Mouse (Mus musculus): ENCODE results near the gene Fkbp5.
A peak's percentile ranks its signal among the peaks of the same experiment; 100 is the strongest.
"Not testable (repeated sequence)": the region's sequence is repeated elsewhere in the genome, so short reads cannot be mapped to it uniquely, and the experiment has no call there.

Fkbp5 gene

GRCm38 (mm10) chr17:28418954-28419353, 98.4 kb downstream of the Fkbp5 start:
- DNase-seq (ENCODE audit: low spot score), result no peak

- DNase-seq (ENCODE audit: low spot score), result not testable (repeated sequence)
Observed at GRCm38 (mm10) chr17:28418481-28418880, 98.8 kb downstream of the Fkbp5 start.

GRCm38 (mm10) chr17:28417771-28418170, 99.6 kb downstream of the Fkbp5 start:
- DNase-seq (ENCODE audit: low spot score), result no peak

- no peak for DNase-seq (ENCODE audit: low spot score)
Observed at GRCm38 (mm10) chr17:28415271-28415670, 102.1 kb downstream of the Fkbp5 start.

GRCm38 (mm10) chr17:28411381-28411960, 105.9 kb downstream of the Fkbp5 start:
- no peak for DNase-seq (ENCODE audit: low spot score)

- DNase-seq (ENCODE audit: low spot score), result no peak
Observed at GRCm38 (mm10) chr17:28410731-28411130, 106.6 kb downstream of the Fkbp5 start.

GRCm38 (mm10) chr17:28408251-28408918, 108.9 kb downstream of the Fkbp5 start:
- DNase-seq (ENCODE audit: low spot score), result no peak

- peak; percentile 49 for DNase-seq (ENCODE audit: low spot score)
Observed at GRCm38 (mm10) chr17:28407418-28408250, 109.7 kb downstream of the Fkbp5 start.

GRCm38 (mm10) chr17:28406471-28406870, 110.9 kb downstream of the Fkbp5 start:
- DNase-seq (ENCODE audit: low spot score), result no peak

GRCm38 (mm10) chr17:28404745-28405144, 112.6 kb downstream of the Fkbp5 start:
- DNase-seq (ENCODE audit: low spot score), result not testable (repeated sequence)

- DNase-seq (ENCODE audit: low spot score), result no peak
Observed at GRCm38 (mm10) chr17:28404301-28404700, 113.0 kb downstream of the Fkbp5 start.

GRCm38 (mm10) chr17:28394994-28395393, 122.3 kb downstream of the Fkbp5 start:
- DNase-seq (ENCODE audit: low spot score), result no peak

GRCm38 (mm10) chr17:28394051-28394765, 123.1 kb downstream of the Fkbp5 start:
- no peak for DNase-seq (ENCODE audit: low spot score)

- no peak for DNase-seq (ENCODE audit: low spot score)
Observed at GRCm38 (mm10) chr17:28391568-28392432, 125.5 kb downstream of the Fkbp5 start.

GRCm38 (mm10) chr17:28388534-28388933, 128.8 kb downstream of the Fkbp5 start:
- no peak for DNase-seq (ENCODE audit: low spot score)

GRCm38 (mm10) chr17:28386150-28386905, 131.0 kb downstream of the Fkbp5 start:
- DNase-seq (ENCODE audit: low spot score), result peak; percentile 57

- peak; percentile 45 for DNase-seq (ENCODE audit: low spot score)
Observed at GRCm38 (mm10) chr17:28384298-28384697, 133.0 kb downstream of the Fkbp5 start.

- DNase-seq (ENCODE audit: low spot score), result no peak
Observed at GRCm38 (mm10) chr17:28380255-28380654, 137.1 kb downstream of the Fkbp5 start.

- no peak for DNase-seq (ENCODE audit: low spot score)
Observed at GRCm38 (mm10) chr17:28375592-28376061, 141.7 kb downstream of the Fkbp5 start.

GRCm38 (mm10) chr17:28374494-28374893, 142.8 kb downstream of the Fkbp5 start:
- no peak for DNase-seq (ENCODE audit: low spot score)
